In the genomic region with DNA sequence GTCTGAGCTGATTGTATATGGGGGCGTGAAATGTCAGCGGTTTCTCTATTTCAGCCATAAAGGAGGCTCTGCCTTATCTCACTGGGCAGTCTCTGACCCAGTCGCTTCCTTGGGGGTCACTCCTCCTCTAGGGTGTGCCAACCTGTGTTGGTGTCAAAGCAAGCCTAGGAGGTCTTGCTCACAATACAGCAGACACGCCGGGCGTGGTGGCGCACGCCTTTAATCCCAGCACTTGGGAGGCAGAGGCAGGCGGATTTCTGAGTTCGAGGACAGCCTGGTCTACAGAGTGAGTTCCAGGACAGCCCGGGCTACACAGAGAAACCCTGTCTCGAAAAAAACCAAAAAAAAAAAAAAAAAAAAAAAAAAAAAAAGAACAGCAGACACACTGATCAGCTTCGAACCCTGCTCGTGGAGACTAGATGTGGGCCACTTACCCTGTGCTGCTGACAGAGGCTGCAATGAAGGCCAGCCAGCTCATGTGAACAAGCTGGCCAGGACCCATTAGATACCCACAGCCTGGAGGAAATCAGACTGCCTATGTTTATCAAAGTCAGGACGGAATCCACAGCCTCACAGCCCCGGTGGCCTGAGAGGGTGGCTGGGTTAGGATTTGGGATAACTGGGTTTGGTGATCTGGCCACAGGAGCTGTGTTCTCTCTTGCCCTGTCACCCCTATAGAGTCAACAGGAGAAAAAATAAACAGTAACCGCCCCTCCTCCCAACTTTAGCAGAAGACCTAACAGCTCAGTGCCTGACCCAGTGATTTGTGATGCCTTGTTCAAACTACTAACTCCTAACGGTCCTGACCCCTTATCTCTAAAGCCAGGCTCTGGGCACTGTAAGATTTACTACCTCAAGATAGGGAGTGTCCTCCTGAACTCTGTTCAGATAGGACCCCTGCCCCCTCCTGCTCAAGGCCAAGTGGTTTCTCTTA, we compare ENCODE assay signal across 15 mouse cellular contexts. TPM values are rescaled to one million over a fixed set of nuclear protein-coding genes. Genes with fewer than 3 reads are reported as not detected.
DNase-seq lines count a peak whose midpoint lies in the region; ATAC-seq lines count a peak whose summit lies in the region.
"Had no signal": no experiment of that assay in that cellular context is flagged by ENCODE, and none has a peak within 500 bp of the region (broad histone marks: within the 10 kb centered on the region; RNA-seq: fewer than 3 reads in every experiment).

No protein-coding gene starts in this region.

- H3K27ac ChIP-seq in heart, embryonic 10.5 days, result peak overlapping the region; percentile 72
- no peak overlapping the region for H3K27ac ChIP-seq in intestine, embryonic 14.5 days (ENCODE audit: low read depth)
- H3K27ac ChIP-seq: hindbrain, embryonic 12.5 days; limb, embryonic 13.5 days; neural tube, embryonic 13.5 days had no signal

- peak; percentile 55 for ATAC-seq in common myeloid progenitor, adult 5-6 weeks (replicated peaks; ENCODE audit: low read depth, poor library complexity, severe bottlenecking)
- ATAC-seq in intestine, embryonic 14.5 days (replicated peaks; ENCODE audit: low FRiP score, low TSS enrichment, low read depth), result peak; percentile 21; the same call in 1 of the 2 replicates
- ATAC-seq in megakaryocyte progenitor cell, adult 5-6 weeks (replicated peaks; ENCODE audit: poor library complexity), result peak; percentile 49
- ATAC-seq: CD4-positive, CD25-positive, alpha-beta regulatory T cell, adult 4 months had no signal

- H3K4me2 ChIP-seq in intestine, embryonic 14.5 days (ENCODE audit: low read length), result no peak overlapping the region
- H3K4me2 ChIP-seq: hindbrain, embryonic 12.5 days; limb, embryonic 13.5 days; neural tube, embryonic 13.5 days had no signal

- WGBS in heart, embryonic 10.5 days, result 67% methylated on average over 17 of the region's 18 CpGs
- 64% methylated on average over 17 of the region's 18 CpGs for WGBS in intestine, embryonic 14.5 days

- H3K27me3 ChIP-seq in heart, embryonic 10.5 days (ENCODE audit: insufficient read depth, poor library complexity, severe bottlenecking), result no peaks in the 10 kb centered on the region
- H3K27me3 ChIP-seq in intestine, embryonic 14.5 days (replicated peaks; ENCODE audit: control insufficient read depth, insufficient read depth, low read length), result no peaks in the 10 kb centered on the region
- H3K27me3 ChIP-seq: hindbrain, embryonic 12.5 days; limb, embryonic 13.5 days; neural tube, embryonic 13.5 days had no signal

- DNase-seq in heart, embryonic 10.5 days (ENCODE audit: low spot score), result no peak
- no peak for DNase-seq in intestine, embryonic 14.5 days (ENCODE audit: low spot score)
- no peak for DNase-seq in lung, postnatal 25 days (ENCODE audit: low spot score)
- DNase-seq in thymus, adult 18-20 months, result no peak
- DNase-seq in testis, postnatal 14 days (ENCODE audit: low spot score), result no peak
- DNase-seq: cerebellum, adult 11 months; gastrocnemius, postnatal 25 days; kidney, adult 8-10 months; lung, postnatal 36 days had no signal

- H3K36me3 ChIP-seq in heart, embryonic 10.5 days, result no peaks in the 10 kb centered on the region
- no peaks in the 10 kb centered on the region for H3K36me3 ChIP-seq in intestine, embryonic 14.5 days (ENCODE audit: control insufficient read depth, insufficient read depth, low read length)
- H3K36me3 ChIP-seq: hindbrain, embryonic 12.5 days; limb, embryonic 13.5 days; neural tube, embryonic 13.5 days had no signal

- H3K9ac ChIP-seq in intestine, embryonic 14.5 days (ENCODE audit: low read length), result no peak overlapping the region
- H3K9ac ChIP-seq: hindbrain, embryonic 12.5 days; limb, embryonic 13.5 days; neural tube, embryonic 13.5 days had no signal

- H3K4me1 ChIP-seq in heart, embryonic 10.5 days, result peaks cover 37% of the 10 kb centered on the region
- 0 out of 2 replicates have a peak, but pooled peaks cover 7% of the 10 kb centered on the region for H3K4me1 ChIP-seq in intestine, embryonic 14.5 days (replicated peaks; ENCODE audit: control insufficient read depth, insufficient read depth, low read length)
- H3K4me1 ChIP-seq: hindbrain, embryonic 12.5 days; neural tube, embryonic 13.5 days had no signal

- H3K9me3 ChIP-seq in heart, embryonic 10.5 days, result no peaks in the 10 kb centered on the region
- no peaks in the 10 kb centered on the region for H3K9me3 ChIP-seq in intestine, embryonic 14.5 days (ENCODE audit: control insufficient read depth, low read length)
- H3K9me3 ChIP-seq: hindbrain, embryonic 12.5 days; limb, embryonic 13.5 days; neural tube, embryonic 13.5 days had no signal

- H3K4me3 ChIP-seq in heart, embryonic 10.5 days, result no peak overlapping the region
- no peak overlapping the region for H3K4me3 ChIP-seq in intestine, embryonic 14.5 days (ENCODE audit: low read depth, low read length)
- H3K4me3 ChIP-seq: hindbrain, embryonic 12.5 days; limb, embryonic 13.5 days; neural tube, embryonic 13.5 days had no signal

RNA-seq across cellular contexts. Expression of gene Cage1, which starts 36.8 kb away (rescaled TPM):
- total RNA-seq in common myeloid progenitor, adult 5-6 weeks (2017), result 2.5 and 3.7 TPM in 2 replicates
- 0.74 and 0.87 TPM in 2 replicates for polyA plus RNA-seq in heart, embryonic 10.5 days (2016; fragmentation: Nextera tagmentation; extraction: Ambion mirVana)
- polyA plus RNA-seq in intestine, embryonic 14.5 days (2014; fragmentation: Nextera tagmentation; extraction: Ambion mirVana), result 1.1 and 1.3 TPM in 2 replicates
- 0.44 and 1.1 TPM in 2 replicates for total RNA-seq in megakaryocyte progenitor cell, adult 5-6 weeks (2015)
- total RNA-seq in megakaryocyte progenitor cell, adult 5-6 weeks (2017), result 1.5 and 1.8 TPM in 2 replicates

RNA-seq across cellular contexts. Expression of gene Riok1, which starts 36.8 kb away (rescaled TPM):
- 107 and 121 TPM in 2 replicates for total RNA-seq in common myeloid progenitor, adult 5-6 weeks (2017)
- 36.2 and 41.9 TPM in 2 replicates for polyA plus RNA-seq in heart, embryonic 10.5 days (2016; fragmentation: Nextera tagmentation; extraction: Ambion mirVana)
- 47.7 and 53.7 TPM in 2 replicates for polyA plus RNA-seq in intestine, embryonic 14.5 days (2014; fragmentation: Nextera tagmentation; extraction: Ambion mirVana)
- 52.8 and 69.9 TPM in 2 replicates for total RNA-seq in megakaryocyte progenitor cell, adult 5-6 weeks (2015)
- 91.1 and 120 TPM in 2 replicates for total RNA-seq in megakaryocyte progenitor cell, adult 5-6 weeks (2017)
